Mouse (Mus musculus) adrenal gland, postnatal 25 days (tissue): Measurements from ENCODE around the gene Frmd4a. TPM values are rescaled to one million over a fixed set of nuclear protein-coding genes. Genes with fewer than 3 reads are reported as not detected.
"Not testable (repeated sequence)": the region's sequence is repeated elsewhere in the genome, so short reads cannot be mapped to it uniquely, and the experiment has no call there.

ENCODE experiments used
- DNase-seq: peaks from one replicate; pipeline ENCODE4 v3.0.0; 2021; ENCODE audit warnings: mixed read lengths
- total RNA-seq: library from RNA; stranded (reverse); gene quantifications from 2 replicates; pipeline ENCODE4 v1.2.3, GENCODE M21; 2021

Gene Frmd4a
- total RNA-seq, 1 experiment from 2014 or later = 14.6 TPM

GRCm38 (mm10) chr2:4586245-4586644 is 568.7 kb downstream of the Frmd4a start:
- DNase-seq = no peak

- no peak for DNase-seq
Measured at GRCm38 (mm10) chr2:4587685-4588409, 570.3 kb downstream of the Frmd4a start.

- no peak for DNase-seq
Measured at GRCm38 (mm10) chr2:4591647-4592046, 574.1 kb downstream of the Frmd4a start.

GRCm38 (mm10) chr2:4592666-4593065 is 575.1 kb downstream of the Frmd4a start:
- DNase-seq = no peak

GRCm38 (mm10) chr2:4593433-4593832 is 575.9 kb downstream of the Frmd4a start:
- DNase-seq = peak; percentile 55

- DNase-seq = no peak
Measured at GRCm38 (mm10) chr2:4593878-4594387, 576.4 kb downstream of the Frmd4a start.

GRCm38 (mm10) chr2:4596992-4597391 is 579.5 kb downstream of the Frmd4a start:
- DNase-seq = no peak

- peak; percentile 51 for DNase-seq
Measured at GRCm38 (mm10) chr2:4601034-4601890, 583.7 kb downstream of the Frmd4a start.

- DNase-seq = no peak
Measured at GRCm38 (mm10) chr2:4603361-4603945, 585.9 kb downstream of the Frmd4a start.

GRCm38 (mm10) chr2:4606559-4606958 is 589.0 kb downstream of the Frmd4a start:
- no peak for DNase-seq

GRCm38 (mm10) chr2:4608253-4608652 is 590.7 kb downstream of the Frmd4a start:
- DNase-seq = no peak

GRCm38 (mm10) chr2:4609433-4609832 is 591.9 kb downstream of the Frmd4a start:
- no peak for DNase-seq

GRCm38 (mm10) chr2:4611295-4611694 is 593.8 kb downstream of the Frmd4a start:
- no peak for DNase-seq

- no peak for DNase-seq
Measured at GRCm38 (mm10) chr2:4611704-4612103, 594.2 kb downstream of the Frmd4a start.

GRCm38 (mm10) chr2:4614276-4614929 is 596.9 kb downstream of the Frmd4a start:
- DNase-seq = not testable (repeated sequence)

- no peak for DNase-seq
Measured at GRCm38 (mm10) chr2:4615014-4615546, 597.6 kb downstream of the Frmd4a start.

- no peak for DNase-seq
Measured at GRCm38 (mm10) chr2:4616995-4617394, 599.5 kb downstream of the Frmd4a start.

GRCm38 (mm10) chr2:4619126-4619525 is 601.6 kb downstream of the Frmd4a start:
- not testable (repeated sequence) for DNase-seq

GRCm38 (mm10) chr2:4619893-4620593 is 602.5 kb downstream of the Frmd4a start:
- DNase-seq = no peak

GRCm38 (mm10) chr2:4620640-4621401 is 603.3 kb downstream of the Frmd4a start:
- DNase-seq = no peak
